Mouse (Mus musculus) yolk sac, embryonic 10.5 days (tissue): ENCODE data around the gene Cdcp1.

Experiments
- DNase-seq: peaks from one replicate; pipeline ENCODE4 v3.0.0-alpha.2; 2017; ENCODE audit warnings: low spot score

The Cdcp1 gene

DNA sequence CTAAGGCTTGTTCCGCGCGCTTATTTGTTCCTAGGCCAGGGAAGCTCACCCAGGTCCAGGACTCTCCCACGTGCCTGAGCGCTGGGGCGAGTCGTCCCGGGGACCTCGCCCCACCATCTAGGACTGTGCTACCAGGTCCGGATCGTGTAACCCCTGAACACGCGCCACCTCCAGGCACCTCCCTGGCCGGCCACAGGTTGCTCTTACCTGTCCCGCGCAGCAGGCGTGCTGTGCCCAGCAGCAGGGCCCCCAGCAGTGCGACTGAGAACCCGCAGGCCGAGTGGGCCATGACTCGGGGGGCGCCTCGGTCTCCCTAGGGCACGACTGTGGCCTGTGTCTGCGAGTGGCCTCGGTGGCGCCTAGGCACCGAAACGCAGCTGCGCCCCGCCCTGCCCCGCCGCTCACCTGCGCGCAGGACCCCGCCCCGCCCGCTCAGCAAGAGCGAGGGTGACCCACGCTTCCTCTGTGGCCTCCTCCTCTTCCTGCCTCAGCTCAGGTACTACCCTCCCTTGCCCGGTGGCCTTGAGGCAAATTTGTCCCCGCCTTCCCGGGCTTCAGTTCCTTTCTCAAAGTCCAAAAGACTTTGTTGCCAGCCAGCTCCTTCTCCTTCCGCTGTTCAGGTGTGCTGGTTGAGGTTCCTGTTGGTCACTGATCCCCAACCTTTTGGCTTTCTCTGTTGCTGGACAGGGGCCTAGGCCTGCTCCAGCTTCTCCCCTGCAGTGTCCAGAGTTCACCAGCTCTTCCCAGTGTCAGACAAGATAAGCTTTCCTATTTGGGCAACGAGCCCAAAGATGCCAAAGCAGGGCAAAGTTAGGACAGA is at the start of gene Cdcp1:
TSS of gene Cdcp1 (minus strand) at position 418 of the 820 bp plus-strand sequence.
- DNase-seq = peak; percentile 71

- peak; percentile 92 for DNase-seq
These were observed 44.8 kb upstream of the Cdcp1 start, which contains the start of gene Tmem158 for GRCm38 (mm10) chr9:123260611-123261021. Gene Tmem158, minus strand, starts transcription at chr9:123260764.

DNA sequence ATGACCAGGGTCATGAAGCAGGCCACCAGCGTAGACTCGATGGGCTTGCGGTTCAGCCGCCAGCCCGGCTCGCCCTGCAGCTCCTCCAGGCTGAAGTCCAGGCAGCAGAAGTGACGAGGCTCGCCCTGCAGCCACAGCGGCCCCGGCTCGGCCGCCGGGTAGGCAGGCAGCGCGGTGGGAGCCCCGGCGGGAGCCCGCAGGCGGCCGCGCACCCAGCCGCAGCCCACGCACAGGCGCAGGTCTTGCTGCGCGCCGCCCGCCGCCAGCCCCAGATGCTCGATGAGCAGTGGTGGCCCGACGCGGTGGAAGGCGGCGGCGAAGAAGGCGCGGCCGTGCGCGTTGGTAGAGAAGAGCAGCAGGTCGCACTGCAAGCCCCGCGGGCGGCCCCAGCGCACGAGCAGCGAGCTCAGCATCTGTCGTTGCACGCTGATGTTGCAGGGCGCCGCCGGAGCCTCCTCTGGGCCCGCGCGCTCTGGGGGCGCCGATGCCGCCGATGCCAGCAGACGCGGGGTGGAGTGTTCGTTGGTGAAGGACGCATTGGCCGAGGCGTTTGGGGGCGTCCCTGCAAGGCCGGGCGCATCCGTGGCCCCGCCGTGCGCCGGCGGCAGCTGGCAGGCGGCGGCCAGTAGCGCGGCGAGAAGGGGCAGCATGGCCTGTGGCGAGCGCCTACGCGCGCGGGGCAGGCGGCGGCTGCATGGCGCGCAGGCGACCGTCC is 44.2 kb upstream of the Cdcp1 start:
- peak; percentile 83 for DNase-seq

DNA sequence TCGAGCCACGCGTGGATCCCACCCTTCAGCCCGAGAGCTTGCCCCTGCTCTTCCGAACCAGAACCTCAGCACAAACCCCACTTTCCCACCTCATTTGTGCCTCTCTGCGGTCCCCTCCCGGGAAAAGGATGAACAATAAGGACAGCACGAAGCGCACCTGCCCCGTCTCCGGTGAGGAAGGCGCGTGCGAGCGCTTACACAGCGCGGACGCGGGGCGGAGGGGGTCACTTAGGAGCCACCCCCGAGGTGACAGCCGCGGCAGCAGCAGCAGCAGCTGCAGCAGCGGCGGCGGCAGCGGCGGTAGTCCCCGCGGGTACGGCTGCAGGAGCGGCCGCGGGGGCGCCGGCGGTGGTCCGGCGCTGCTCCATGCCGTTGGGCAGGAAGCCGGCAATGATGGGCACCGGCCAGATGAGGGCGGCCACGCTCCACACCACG is 43.6 kb upstream of the Cdcp1 start:
- no peak for DNase-seq

- no peak for DNase-seq
These were observed 43.0 kb upstream of the Cdcp1 start for GRCm38 (mm10) chr9:123258796-123259195.

GRCm38 (mm10) chr9:123255736-123256135 is 39.9 kb upstream of the Cdcp1 start:
- DNase-seq = no peak

- DNase-seq = no peak
These were observed 32.2 kb upstream of the Cdcp1 start for GRCm38 (mm10) chr9:123247992-123248391.

- no peak for DNase-seq
These were observed 29.3 kb upstream of the Cdcp1 start for GRCm38 (mm10) chr9:123245146-123245545.

DNA sequence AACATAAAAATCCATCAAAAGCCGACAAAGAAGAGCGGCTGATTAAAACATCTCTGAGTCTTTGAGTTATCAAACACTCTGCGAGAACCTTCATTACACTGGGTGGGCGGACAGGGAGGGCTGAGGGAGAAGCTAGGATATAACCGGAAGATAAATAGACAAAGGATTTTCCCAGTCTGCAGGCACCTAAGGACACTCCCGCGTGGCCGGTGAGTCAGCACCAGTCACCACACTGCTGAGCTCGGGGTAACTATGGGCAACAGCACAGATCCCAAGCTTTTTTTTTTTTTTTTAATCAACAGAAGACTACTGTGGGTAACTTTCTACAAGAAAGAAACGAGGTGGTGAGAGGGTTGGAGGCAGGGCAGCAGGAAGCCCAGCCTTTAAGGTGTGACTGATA is 28.1 kb upstream of the Cdcp1 start:
- DNase-seq = no peak

DNA sequence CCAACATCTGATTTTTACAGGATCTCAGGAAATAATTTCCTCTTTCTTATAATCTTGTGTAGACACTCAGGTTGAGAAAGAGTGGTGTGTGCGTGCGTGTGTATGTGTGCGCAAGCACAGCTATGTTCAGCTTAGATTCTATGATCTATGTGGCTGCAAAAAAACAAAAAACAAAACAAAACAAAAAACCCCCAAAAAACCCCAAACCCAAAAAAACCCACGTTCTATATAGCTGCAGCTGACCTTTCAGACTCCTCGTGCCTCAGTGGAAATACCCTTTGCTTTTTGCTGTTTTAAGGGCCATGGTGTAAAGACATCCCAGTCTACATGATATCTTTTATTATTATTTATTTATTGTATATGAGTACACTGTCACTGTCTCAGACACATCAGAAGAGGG is 25.4 kb upstream of the Cdcp1 start:
- no peak for DNase-seq

GRCm38 (mm10) chr9:123240751-123241150 is 24.9 kb upstream of the Cdcp1 start:
- DNase-seq = no peak

DNA sequence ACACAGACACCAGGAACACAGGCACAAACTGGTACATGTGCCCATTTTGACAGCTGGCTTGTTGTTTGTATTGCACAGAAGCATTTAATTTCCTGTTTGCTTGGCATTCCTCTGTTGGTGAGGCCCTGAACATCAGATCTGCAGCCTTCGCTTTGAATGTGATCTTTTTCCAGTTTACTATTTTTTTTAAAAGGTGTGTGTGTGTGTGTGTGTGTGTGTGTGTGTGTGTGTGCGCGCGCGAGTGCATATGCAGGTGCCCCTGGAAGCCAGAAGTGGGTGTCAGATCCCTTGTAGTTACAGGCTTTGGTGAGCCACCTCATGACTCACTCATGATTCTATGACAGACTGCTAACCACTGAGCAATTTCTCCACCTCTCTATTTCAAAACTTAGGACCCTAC is 24.4 kb upstream of the Cdcp1 start:
- DNase-seq = no peak

DNA sequence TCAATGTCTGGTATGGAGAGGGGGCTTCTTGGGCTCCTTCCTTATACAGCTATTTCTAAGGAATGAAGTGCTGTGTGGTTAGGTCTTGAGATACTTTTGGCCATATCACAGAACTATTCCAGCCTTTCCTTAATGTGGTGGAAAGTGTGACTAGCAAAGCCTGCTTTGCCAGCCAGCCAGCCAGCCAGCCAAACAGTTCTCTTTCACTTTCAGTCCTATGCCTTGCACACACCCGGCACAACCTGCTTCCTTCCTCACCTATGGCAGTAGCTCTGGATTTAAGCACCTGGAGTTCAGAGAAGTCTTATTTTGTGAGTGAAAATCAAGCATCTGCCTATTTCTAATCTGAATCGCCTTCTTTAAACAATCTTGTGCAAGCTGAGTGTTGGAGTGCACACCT is 23.8 kb upstream of the Cdcp1 start:
- no peak for DNase-seq

- DNase-seq = no peak
These were observed 22.6 kb upstream of the Cdcp1 start for GRCm38 (mm10) chr9:123238256-123239045.

- no peak for DNase-seq
These were observed 21.9 kb upstream of the Cdcp1 start for GRCm38 (mm10) chr9:123237739-123238138.

DNA sequence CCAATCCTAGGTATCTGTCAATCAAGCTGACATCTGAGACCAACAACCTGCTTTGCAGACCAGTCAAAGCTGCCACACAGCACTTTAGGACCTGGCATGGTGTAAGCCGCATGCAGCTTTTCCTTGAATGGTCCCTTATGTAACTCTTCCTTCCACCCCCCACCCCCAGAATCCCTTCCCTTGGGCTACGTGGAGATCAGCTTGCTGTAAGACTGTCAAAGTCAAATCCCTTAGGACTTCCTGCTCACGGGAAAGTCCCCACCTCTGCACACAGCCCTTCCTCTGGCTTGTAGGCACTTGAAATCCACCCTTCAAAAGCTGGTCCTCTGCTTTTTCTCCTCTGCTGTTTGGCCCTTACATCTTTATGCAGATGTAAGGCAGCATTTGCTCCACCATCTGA is 19.8 kb upstream of the Cdcp1 start:
- DNase-seq = no peak

- DNase-seq = no peak
These were observed 14.0 kb upstream of the Cdcp1 start for GRCm38 (mm10) chr9:123229826-123230225.

DNA sequence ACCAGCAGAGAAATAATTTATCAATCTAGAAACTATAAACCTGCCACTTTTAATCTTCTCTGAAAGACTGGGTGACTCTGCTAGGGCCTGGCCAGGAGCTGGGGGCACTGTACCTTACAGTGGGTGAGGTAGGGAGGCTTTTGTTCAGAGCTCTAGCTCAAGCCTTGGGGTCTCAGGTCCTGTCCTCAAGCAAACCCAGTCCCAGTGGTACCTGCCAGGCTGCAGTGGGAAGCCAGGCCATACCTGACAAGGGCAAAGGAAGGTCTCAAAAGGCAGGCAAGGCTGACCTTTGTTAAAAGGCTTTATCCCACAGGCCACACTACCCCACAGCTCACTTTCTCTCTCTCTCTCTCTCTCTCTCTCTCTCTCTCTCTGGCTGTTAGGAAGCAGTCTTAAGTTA is 12.8 kb upstream of the Cdcp1 start:
- DNase-seq = no peak

DNA sequence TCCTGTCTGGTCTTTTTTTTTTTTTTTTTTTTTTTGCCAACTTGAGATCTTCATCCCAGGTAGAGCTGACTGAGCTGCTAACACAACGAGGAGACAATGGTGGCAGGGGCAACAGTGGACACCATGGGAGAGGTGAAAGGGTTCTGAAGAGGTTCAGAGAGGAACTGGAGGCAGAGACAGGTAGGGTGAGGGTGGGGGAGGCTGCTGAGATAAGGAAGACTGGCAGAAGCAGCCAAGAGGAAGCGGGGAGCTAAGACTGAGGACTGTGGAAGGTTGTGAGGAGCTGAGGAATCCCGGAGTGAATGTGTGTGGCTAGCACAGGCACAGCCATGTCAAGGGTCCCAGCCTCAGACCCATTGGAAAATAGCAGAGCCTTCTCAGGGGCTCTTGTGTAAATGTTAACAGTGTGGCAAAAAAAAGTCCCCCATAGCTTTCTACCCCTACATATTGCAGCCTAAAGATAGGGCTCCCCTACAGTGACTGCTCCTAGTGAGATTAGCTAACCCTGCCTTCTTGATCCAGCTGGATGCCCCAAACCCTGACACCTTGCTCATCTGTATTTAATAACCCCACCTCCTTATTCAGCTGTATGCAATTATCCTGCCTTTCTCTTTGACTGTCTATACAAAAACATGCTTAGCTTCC is 11.4 kb upstream of the Cdcp1 start:
- DNase-seq = no peak

GRCm38 (mm10) chr9:123224863-123225431 is 9.1 kb upstream of the Cdcp1 start:
- DNase-seq = peak; percentile 63

DNA sequence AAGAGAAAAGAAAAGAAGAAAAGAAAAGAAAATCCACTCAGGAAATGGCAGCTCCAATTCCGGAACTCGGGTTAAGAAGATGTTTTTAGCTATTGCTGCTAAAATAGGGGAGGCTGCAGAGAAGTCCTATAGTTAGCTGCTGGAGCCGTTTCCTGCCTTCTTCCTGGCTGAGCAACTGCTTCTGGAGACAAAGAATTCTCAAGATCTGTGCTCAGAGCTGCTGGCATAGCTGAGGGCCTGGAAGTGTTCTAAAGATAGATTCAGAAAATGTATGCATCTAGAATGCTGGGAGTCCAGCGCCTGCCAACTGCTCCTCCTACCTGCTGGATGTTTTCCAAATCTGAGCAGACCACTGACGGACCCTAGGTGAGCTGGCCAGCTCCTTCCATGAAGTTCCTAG is 4.0 kb upstream of the Cdcp1 start:
- no peak for DNase-seq

DNA sequence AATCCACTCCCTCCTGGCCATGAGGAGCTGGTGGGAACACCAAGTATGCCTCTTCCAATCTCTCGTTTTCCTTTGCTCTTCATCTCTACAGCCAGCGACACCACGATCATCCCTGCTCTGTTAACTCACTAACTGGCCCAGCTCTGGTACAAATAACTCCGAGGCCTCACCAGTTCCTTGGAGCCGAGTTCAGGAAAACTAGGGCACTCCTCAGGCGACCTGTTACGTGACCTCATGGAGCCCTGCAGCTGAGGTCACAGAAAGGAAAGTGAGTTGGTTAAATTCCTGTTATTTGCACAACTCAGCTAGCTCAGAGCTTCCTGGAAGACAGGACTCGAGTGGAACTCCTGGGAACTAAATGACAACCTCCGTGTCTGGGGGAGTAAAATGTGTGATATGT is 2.5 kb downstream of the Cdcp1 start:
- DNase-seq = no peak
